ENCODE assay signal across 25 mouse cellular contexts in genomic region chr3:88395742-88396141, GRCm38 (mm10). TPM values are rescaled to one million over a fixed set of nuclear protein-coding genes. Genes with fewer than 3 reads are reported as not detected.
DNase-seq lines count a peak whose midpoint lies in the region; ATAC-seq and TF ChIP-seq lines count a peak whose summit lies in the region.
"Had no signal": no experiment of that assay in that cellular context is flagged by ENCODE, and none has a peak within 500 bp of the region (broad histone marks: within the 10 kb centered on the region; RNA-seq: fewer than 3 reads in every experiment).

No protein-coding gene starts in this region.

- peak; percentile 25 for DNase-seq in liver, postnatal 0 days
- DNase-seq in B cell, adult 2 months: peak; percentile 50 to 51
- DNase-seq: adrenal gland, adult 8-10 months; adrenal gland, postnatal 36 days; cerebellum, adult 11 months; cerebellum, adult 8-10 months; cerebellum, postnatal 14 days; embryo, embryonic 11 days; gastrocnemius, postnatal 10 days; heart, postnatal 36 days had no signal

- no peak for TF ChIP-seq EP300 in liver, postnatal 0 days (IDR thresholded peaks at IDR 0.05; ENCODE audit: low read depth)

- no peaks in the 10 kb centered on the region; the same call in 1 of the 2 replicates for H3K4me1 ChIP-seq in liver, postnatal 0 days (ENCODE audit: insufficient read depth)
- H3K4me1 ChIP-seq in liver, embryonic 12.5 days: no peaks in the 10 kb centered on the region
- H3K4me1 ChIP-seq in bone marrow, adult 2 months (ENCODE audit: control insufficient read depth, insufficient read depth, low read length): peaks cover 1% of the 10 kb centered on the region; the same call in 1 of the 2 replicates
- no peaks in the 10 kb centered on the region for H3K4me1 ChIP-seq in small intestine, adult 2 months (ENCODE audit: control insufficient read depth, insufficient read depth, insufficient read length, low read length)
- no peaks in the 10 kb centered on the region for H3K4me1 ChIP-seq in kidney, embryonic 14.5 days (ENCODE audit: control insufficient read depth, insufficient read depth, low read length)
- H3K4me1 ChIP-seq in midbrain, embryonic 16.5 days (ENCODE audit: control insufficient read depth, insufficient read depth, low read length): no peaks in the 10 kb centered on the region
- H3K4me1 ChIP-seq: forebrain, embryonic 10.5 days; heart, embryonic 13.5 days had no signal

- H3K27me3 ChIP-seq in liver, postnatal 0 days (ENCODE audit: insufficient read depth, low read length): no peaks in the 10 kb centered on the region
- H3K27me3 ChIP-seq in liver, embryonic 12.5 days (replicated peaks): no peaks in the 10 kb centered on the region
- peaks cover 5% of the 10 kb centered on the region; the same call in 1 of the 2 replicates for H3K27me3 ChIP-seq in small intestine, adult 2 months (ENCODE audit: control insufficient read depth, insufficient read depth, low read length)
- H3K27me3 ChIP-seq in kidney, embryonic 14.5 days (ENCODE audit: control insufficient read depth, insufficient read depth, low read length): no peaks in the 10 kb centered on the region
- no peaks in the 10 kb centered on the region for H3K27me3 ChIP-seq in midbrain, embryonic 16.5 days (ENCODE audit: control insufficient read depth, insufficient read depth, low read depth, low read length)
- H3K27me3 ChIP-seq: embryonic facial prominence, embryonic 15.5 days; heart, embryonic 13.5 days had no signal

- TF ChIP-seq CTCF in liver, postnatal 0 days (IDR thresholded peaks at IDR 0.05; ENCODE audit: low read depth): no peak
- TF ChIP-seq CTCF in bone marrow, adult 2 months (IDR thresholded peaks at IDR 0.05; ENCODE audit: control insufficient read depth, insufficient read depth, low read length): no peak
- no peak for TF ChIP-seq CTCF in small intestine, adult 2 months (IDR thresholded peaks at IDR 0.05; ENCODE audit: extremely low read depth, insufficient read length, insufficient replicate concordance, low read depth, low read length)

- H3K4me3 ChIP-seq in liver, postnatal 0 days (ENCODE audit: low read depth, low read length): no peak overlapping the region
- no peak overlapping the region for H3K4me3 ChIP-seq in liver, embryonic 12.5 days
- peak overlapping the region; percentile 38 for H3K4me3 ChIP-seq in bone marrow, adult 2 months (replicated peaks; ENCODE audit: control insufficient read depth, low read depth, low read length)
- H3K4me3 ChIP-seq in small intestine, adult 2 months (ENCODE audit: low read depth, low read length): peak overlapping the region; percentile 8; the same call in 1 of the 2 replicates
- no peak overlapping the region for H3K4me3 ChIP-seq in kidney, embryonic 14.5 days (ENCODE audit: low read length)
- H3K4me3 ChIP-seq in midbrain, embryonic 16.5 days (ENCODE audit: low read depth, low read length): no peak overlapping the region
- H3K4me3 ChIP-seq: embryonic facial prominence, embryonic 15.5 days; erythroblast, embryonic 14.5 days; forebrain, embryonic 10.5 days; heart, embryonic 13.5 days had no signal

- WGBS in liver, postnatal 0 days (ENCODE audit: insufficient replicate concordance): 62% methylated on average over 8 of the region's 8 CpGs
- 73% methylated on average over 8 of the region's 8 CpGs for WGBS in liver, embryonic 12.5 days (ENCODE audit: insufficient replicate concordance)
- WGBS in bone marrow, adult 2 months: 61% methylated on average over 8 of the region's 8 CpGs
- WGBS in small intestine, adult 2 months: 83% methylated on average over 8 of the region's 8 CpGs
- 91% methylated on average over 8 of the region's 8 CpGs for WGBS in kidney, embryonic 14.5 days
- 95% methylated on average over 8 of the region's 8 CpGs for WGBS in midbrain, embryonic 16.5 days

- peak; percentile 15; the same call in 1 of the 2 replicates for ATAC-seq in liver, postnatal 0 days
- ATAC-seq in liver, embryonic 12.5 days: no peak; the same call in 1 of the 2 replicates
- ATAC-seq in kidney, embryonic 14.5 days (ENCODE audit: low FRiP score, low TSS enrichment): no peak
- no peak for ATAC-seq in midbrain, embryonic 16.5 days
- ATAC-seq: forebrain, embryonic 14.5 days; hindbrain, embryonic 16.5 days had no signal

- no peak overlapping the region for H3K9ac ChIP-seq in liver, postnatal 0 days (replicated peaks)
- H3K9ac ChIP-seq in liver, embryonic 12.5 days: no peak overlapping the region
- no peak overlapping the region for H3K9ac ChIP-seq in kidney, embryonic 14.5 days (ENCODE audit: low read depth, low read length)
- no peak overlapping the region for H3K9ac ChIP-seq in midbrain, embryonic 16.5 days (ENCODE audit: low read depth, low read length)
- H3K9ac ChIP-seq: embryonic facial prominence, embryonic 15.5 days; heart, embryonic 13.5 days had no signal

- H3K9me3 ChIP-seq in liver, postnatal 0 days (ENCODE audit: low read length): no peaks in the 10 kb centered on the region
- H3K9me3 ChIP-seq in liver, embryonic 12.5 days (replicated peaks): no peaks in the 10 kb centered on the region
- no peaks in the 10 kb centered on the region for H3K9me3 ChIP-seq in kidney, embryonic 14.5 days (ENCODE audit: control insufficient read depth, low read length)
- no peaks in the 10 kb centered on the region for H3K9me3 ChIP-seq in midbrain, embryonic 16.5 days (replicated peaks; ENCODE audit: control insufficient read depth, low read length, poor library complexity, severe bottlenecking)
- H3K9me3 ChIP-seq: embryonic facial prominence, embryonic 15.5 days; forebrain, embryonic 10.5 days; heart, embryonic 13.5 days had no signal

- TF ChIP-seq POLR2A in bone marrow, adult 2 months (IDR thresholded peaks at IDR 0.05; ENCODE audit: borderline replicate concordance, control insufficient read depth, low read depth, low read length): peak; percentile 29; the same call in 1 of the 2 replicates
- TF ChIP-seq POLR2A in small intestine, adult 2 months (IDR thresholded peaks at IDR 0.05; ENCODE audit: low read depth, low read length): no peak

- peaks cover 21% of the 10 kb centered on the region for H3K36me3 ChIP-seq in liver, postnatal 0 days (replicated peaks; ENCODE audit: insufficient read depth, low read length)
- peaks cover 92% of the 10 kb centered on the region for H3K36me3 ChIP-seq in liver, embryonic 12.5 days
- peaks cover 13% of the 10 kb centered on the region; the same call in 1 of the 2 replicates for H3K36me3 ChIP-seq in small intestine, adult 2 months (ENCODE audit: control insufficient read depth, insufficient read depth, low read length)
- peaks cover 19% of the 10 kb centered on the region; the same call in 1 of the 2 replicates for H3K36me3 ChIP-seq in kidney, embryonic 14.5 days (ENCODE audit: control insufficient read depth, insufficient read depth, low read length)
- no peaks in the 10 kb centered on the region for H3K36me3 ChIP-seq in midbrain, embryonic 16.5 days (ENCODE audit: control insufficient read depth, insufficient read depth, low read length)

- H3K27ac ChIP-seq in liver, postnatal 0 days (ENCODE audit: low read depth): peak overlapping the region; percentile 39; the same call in 1 of the 2 replicates
- H3K27ac ChIP-seq in liver, embryonic 12.5 days: no peak overlapping the region; the same call in 1 of the 2 replicates
- peak overlapping the region; percentile 52 for H3K27ac ChIP-seq in bone marrow, adult 2 months (ENCODE audit: control insufficient read depth, insufficient read depth, low read depth, low read length, poor library complexity)
- H3K27ac ChIP-seq in small intestine, adult 2 months (ENCODE audit: insufficient read depth, low read depth, low read length): no peak overlapping the region
- no peak overlapping the region for H3K27ac ChIP-seq in kidney, embryonic 14.5 days (ENCODE audit: low read depth, low read length)
- H3K27ac ChIP-seq in midbrain, embryonic 16.5 days (ENCODE audit: low read length): no peak overlapping the region
- H3K27ac ChIP-seq: embryonic facial prominence, embryonic 15.5 days; forebrain, embryonic 10.5 days; heart, embryonic 13.5 days had no signal

- no peak overlapping the region for H3K4me2 ChIP-seq in liver, postnatal 0 days (ENCODE audit: low read depth, low read length)
- no peak overlapping the region for H3K4me2 ChIP-seq in liver, embryonic 12.5 days
- H3K4me2 ChIP-seq in kidney, embryonic 14.5 days (replicated peaks; ENCODE audit: low read depth, low read length): no peak overlapping the region
- no peak overlapping the region for H3K4me2 ChIP-seq in midbrain, embryonic 16.5 days (ENCODE audit: low read length)
- H3K4me2 ChIP-seq: embryonic facial prominence, embryonic 15.5 days; heart, embryonic 13.5 days had no signal

RNA-seq across cellular contexts. Expression of gene Bglap, which starts 11.5 kb away (rescaled TPM):
- not detected in 2 replicates for polyA plus RNA-seq in liver, postnatal 0 days (2015; fragmentation: Nextera tagmentation; extraction: Ambion mirVana)
- polyA plus RNA-seq in liver, embryonic 12.5 days (2016; fragmentation: Nextera tagmentation; extraction: Ambion mirVana): not detected in 2 replicates
- 56.2 and 336 TPM in 2 replicates for polyA plus RNA-seq in bone marrow, adult 2 months (2011; ENCODE audit: insufficient read depth, insufficient read length, low replicate concordance, missing spikeins)
- polyA plus RNA-seq in small intestine, adult 2 months (2012; rRNA removed): 1.6 TPM in 1 of 2 replicates, not detected in the other
- 0.57 TPM in 1 of 2 replicates, not detected in the other for polyA plus RNA-seq in kidney, embryonic 14.5 days (2014; fragmentation: Nextera tagmentation; extraction: Ambion mirVana)
- 0.88 TPM in 1 of 2 replicates, not detected in the other for polyA plus RNA-seq in midbrain, embryonic 16.5 days (2015; fragmentation: Nextera tagmentation; extraction: Ambion mirVana)
- polyA plus RNA-seq: embryonic facial prominence, embryonic 11.5 days; erythroblast, embryonic 14.5 days; forebrain, embryonic 14.5 days; G1E; heart, embryonic 13.5 days; heart, postnatal 0 days; hindbrain, embryonic 11.5 days; hindbrain, embryonic 16.5 days had no signal

RNA-seq across cellular contexts. Expression of gene Pmf1, which starts 14.4 kb away (rescaled TPM):
- 59.5 and 64.3 TPM in 2 replicates for polyA plus RNA-seq in liver, postnatal 0 days (2015; fragmentation: Nextera tagmentation; extraction: Ambion mirVana)
- 104 and 115 TPM in 2 replicates for polyA plus RNA-seq in liver, embryonic 12.5 days (2016; fragmentation: Nextera tagmentation; extraction: Ambion mirVana)
- 60.1 and 67.5 TPM in 2 replicates for polyA plus RNA-seq in bone marrow, adult 2 months (2011; ENCODE audit: insufficient read depth, insufficient read length, low replicate concordance, missing spikeins)
- polyA plus RNA-seq in small intestine, adult 2 months (2012; rRNA removed): 52.3 and 108 TPM in 2 replicates
- polyA plus RNA-seq in kidney, embryonic 14.5 days (2014; fragmentation: Nextera tagmentation; extraction: Ambion mirVana): 169 and 181 TPM in 2 replicates
- 18.3 and 19.2 TPM in 2 replicates for polyA plus RNA-seq in midbrain, embryonic 16.5 days (2015; fragmentation: Nextera tagmentation; extraction: Ambion mirVana)

RNA-seq across cellular contexts. Expression of gene Bglap2, which starts 17.2 kb away (rescaled TPM):
- polyA plus RNA-seq in liver, postnatal 0 days (2015; fragmentation: Nextera tagmentation; extraction: Ambion mirVana): not detected in 2 replicates
- not detected in 2 replicates for polyA plus RNA-seq in liver, embryonic 12.5 days (2016; fragmentation: Nextera tagmentation; extraction: Ambion mirVana)
- polyA plus RNA-seq in bone marrow, adult 2 months (2011; ENCODE audit: insufficient read depth, insufficient read length, low replicate concordance, missing spikeins): 13.5 and 129 TPM in 2 replicates
- 0.70 TPM in 1 of 2 replicates, not detected in the other for polyA plus RNA-seq in small intestine, adult 2 months (2012; rRNA removed)
- not detected in 2 replicates for polyA plus RNA-seq in kidney, embryonic 14.5 days (2014; fragmentation: Nextera tagmentation; extraction: Ambion mirVana)
- polyA plus RNA-seq in midbrain, embryonic 16.5 days (2015; fragmentation: Nextera tagmentation; extraction: Ambion mirVana): 1.3 TPM in 1 of 2 replicates, not detected in the other
- polyA plus RNA-seq: embryonic facial prominence, embryonic 11.5 days; erythroblast, embryonic 14.5 days; forebrain, embryonic 10.5 days; forebrain, embryonic 14.5 days; G1E; heart, embryonic 13.5 days; heart, postnatal 0 days; hindbrain, embryonic 11.5 days; hindbrain, embryonic 16.5 days had no signal

RNA-seq across cellular contexts. Expression of gene Bglap3, which starts 23.2 kb away (rescaled TPM):
- polyA plus RNA-seq in liver, postnatal 0 days (2015; fragmentation: Nextera tagmentation; extraction: Ambion mirVana): 0.43 and 0.62 TPM in 2 replicates
- polyA plus RNA-seq in liver, embryonic 12.5 days (2016; fragmentation: Nextera tagmentation; extraction: Ambion mirVana): 0.11 and 0.13 TPM in 2 replicates
- 2.0 TPM in 1 of 2 replicates, not detected in the other for polyA plus RNA-seq in bone marrow, adult 2 months (2011; ENCODE audit: insufficient read depth, insufficient read length, low replicate concordance, missing spikeins)
- polyA plus RNA-seq in small intestine, adult 2 months (2012; rRNA removed): 2.2 and 6.7 TPM in 2 replicates
- polyA plus RNA-seq in kidney, embryonic 14.5 days (2014; fragmentation: Nextera tagmentation; extraction: Ambion mirVana): 0.28 TPM in 1 of 2 replicates, not detected in the other
- polyA plus RNA-seq in midbrain, embryonic 16.5 days (2015; fragmentation: Nextera tagmentation; extraction: Ambion mirVana): not detected in 2 replicates
- polyA plus RNA-seq: erythroblast, embryonic 14.5 days; forebrain, embryonic 14.5 days; G1E; heart, embryonic 13.5 days; heart, postnatal 0 days had no signal

RNA-seq across cellular contexts. Expression of gene Slc25a44, which starts 29.2 kb away (rescaled TPM):
- polyA plus RNA-seq in liver, postnatal 0 days (2015; fragmentation: Nextera tagmentation; extraction: Ambion mirVana): 9.0 and 9.2 TPM in 2 replicates
- 14.0 and 14.9 TPM in 2 replicates for polyA plus RNA-seq in liver, embryonic 12.5 days (2016; fragmentation: Nextera tagmentation; extraction: Ambion mirVana)
- polyA plus RNA-seq in bone marrow, adult 2 months (2011; ENCODE audit: insufficient read depth, insufficient read length, low replicate concordance, missing spikeins): 15.7 and 17.4 TPM in 2 replicates
- 19.7 and 44.8 TPM in 2 replicates for polyA plus RNA-seq in small intestine, adult 2 months (2012; rRNA removed)
- 13.1 and 19.4 TPM in 2 replicates for polyA plus RNA-seq in kidney, embryonic 14.5 days (2014; fragmentation: Nextera tagmentation; extraction: Ambion mirVana)
- 36.7 and 39.3 TPM in 2 replicates for polyA plus RNA-seq in midbrain, embryonic 16.5 days (2015; fragmentation: Nextera tagmentation; extraction: Ambion mirVana)

Comparison
In these comparisons a context has a peak if more than half of its experiments do, and no peak if none do; other contexts are left out.
1. H3K27ac ChIP-seq: peak in liver, postnatal 0 days (single experiment) and bone marrow, adult 2 months (single experiment); none in liver, embryonic 12.5 days (single experiment), small intestine, adult 2 months (single experiment), kidney, embryonic 14.5 days (single experiment) and midbrain, embryonic 16.5 days (single experiment).
2. H3K4me3 ChIP-seq: peak in bone marrow, adult 2 months (single experiment) and small intestine, adult 2 months (single experiment); none in liver, postnatal 0 days (single experiment), liver, embryonic 12.5 days (single experiment), kidney, embryonic 14.5 days (single experiment) and midbrain, embryonic 16.5 days (single experiment).
3. RNA of gene Bglap, which starts 11.5 kb away (polyA plus RNA-seq): 56.2 to 336 TPM in bone marrow, adult 2 months; 0.88 TPM in midbrain, embryonic 16.5 days, 0.57 TPM in kidney, embryonic 14.5 days, 1.6 TPM in small intestine, adult 2 months, not detected in liver, postnatal 0 days and not detected in liver, embryonic 12.5 days; every median in the first group is over 10 times any median in the second.